Mouse (Mus musculus): ENCODE data around the gene 9130023H24Rik. TPM values are rescaled to one million over a fixed set of nuclear protein-coding genes. Genes with fewer than 3 reads are reported as not detected.

The 9130023H24Rik gene
- polyA plus RNA-seq, 1 experiment from 2014 or later = 6.7 TPM

- Histone ChIP-seq H3K27me3 (ENCODE audit: insufficient read depth, low read length) (no peaks in the 10 kb centered on the region), H3K36me3 (ENCODE audit: insufficient read depth, low read length) (peaks cover 76% of the 10 kb centered on the region), H3K9ac (ENCODE audit: low read depth, low read length) (no peak overlapping the region), H3K4me2 (ENCODE audit: low read length) (no peak overlapping the region), H3K4me1 (replicated peaks; ENCODE audit: insufficient read depth, low read length) (no peaks in the 10 kb centered on the region), H3K4me3 (replicated peaks; ENCODE audit: low read depth, low read length) (no peak overlapping the region), H3K9me3 (replicated peaks; ENCODE audit: low read length) (no peaks in the 10 kb centered on the region), H3K27ac (no peak overlapping the region)
- WGBS = 91% methylated on average over 6 of the region's 6 CpGs
- ATAC-seq (replicated peaks; ENCODE audit: low FRiP score, low read depth) (no peak), DNase-seq (ENCODE audit: low spot score) (no peak)
- TF ChIP-seq CTCF (IDR thresholded peaks at IDR 0.05; ENCODE audit: low read depth) = no peak
Measured at GRCm38 (mm10) chr7:128276051-128276450, 38.2 kb upstream of the 9130023H24Rik start.

- no peak for ATAC-seq (replicated peaks; ENCODE audit: low FRiP score, low read depth)
- H3K9me3 ChIP-seq (replicated peaks; ENCODE audit: low read length) = no peaks in the 10 kb centered on the region
- no peaks in the 10 kb centered on the region for H3K4me1 ChIP-seq (replicated peaks; ENCODE audit: insufficient read depth, low read length)
- H3K36me3 ChIP-seq (ENCODE audit: insufficient read depth, low read length) = peaks cover 47% of the 10 kb centered on the region
- H3K4me2 ChIP-seq (ENCODE audit: low read length) = no peak overlapping the region
- no peaks in the 10 kb centered on the region for H3K27me3 ChIP-seq (ENCODE audit: insufficient read depth, low read length)
- DNase-seq (ENCODE audit: low spot score) = no peak
- WGBS = 94% methylated on average over 9 of the region's 9 CpGs
- no peak overlapping the region for H3K27ac ChIP-seq
- no peak for TF ChIP-seq CTCF (IDR thresholded peaks at IDR 0.05; ENCODE audit: low read depth)
- no peak overlapping the region for H3K4me3 ChIP-seq (replicated peaks; ENCODE audit: low read depth, low read length)
- H3K9ac ChIP-seq (ENCODE audit: low read depth, low read length) = no peak overlapping the region
Measured at GRCm38 (mm10) chr7:128271496-128271895, 33.7 kb upstream of the 9130023H24Rik start.

DNA sequence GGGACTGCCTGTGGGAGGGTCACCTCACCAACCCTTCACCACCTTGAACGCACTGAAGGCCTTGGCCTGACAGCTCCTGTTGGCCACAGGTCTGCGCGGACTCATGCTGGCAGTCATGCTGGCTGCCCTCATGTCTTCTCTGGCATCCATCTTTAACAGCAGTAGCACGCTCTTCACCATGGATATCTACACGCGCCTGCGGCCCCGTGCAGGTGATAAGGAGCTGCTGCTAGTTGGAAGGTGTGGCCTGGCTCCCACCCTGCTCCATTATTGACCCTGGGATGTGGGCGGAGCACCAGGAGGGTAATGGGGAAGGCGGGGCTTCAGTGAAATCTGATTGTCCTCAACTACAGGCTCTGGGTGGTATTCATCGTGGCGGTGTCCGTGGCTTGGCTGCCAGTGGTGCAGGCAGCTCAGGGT, 32.6 kb upstream of the 9130023H24Rik start:
- Histone ChIP-seq H3K9me3 (replicated peaks; ENCODE audit: low read length) (no peaks in the 10 kb centered on the region), H3K4me2 (ENCODE audit: low read length) (no peak overlapping the region), H3K9ac (ENCODE audit: low read depth, low read length) (no peak overlapping the region), H3K27ac (no peak overlapping the region), H3K4me3 (replicated peaks; ENCODE audit: low read depth, low read length) (no peak overlapping the region), H3K27me3 (ENCODE audit: insufficient read depth, low read length) (no peaks in the 10 kb centered on the region), H3K4me1 (replicated peaks; ENCODE audit: insufficient read depth, low read length) (no peaks in the 10 kb centered on the region), H3K36me3 (ENCODE audit: insufficient read depth, low read length) (peaks cover 36% of the 10 kb centered on the region)
- ATAC-seq (replicated peaks; ENCODE audit: low FRiP score, low read depth) (no peak), DNase-seq (ENCODE audit: low spot score) (no peak)
- WGBS = 54% methylated on average over 13 of the region's 13 CpGs
- no peak for TF ChIP-seq CTCF (IDR thresholded peaks at IDR 0.05; ENCODE audit: low read depth)

GRCm38 (mm10) chr7:128267813-128268212, 30.0 kb upstream of the 9130023H24Rik start:
- DNase-seq (ENCODE audit: low spot score) (no peak), ATAC-seq (replicated peaks; ENCODE audit: low FRiP score, low read depth) (no peak)
- TF ChIP-seq CTCF (IDR thresholded peaks at IDR 0.05; ENCODE audit: low read depth) = no peak
- Histone ChIP-seq H3K27ac (no peak overlapping the region), H3K4me2 (ENCODE audit: low read length) (no peak overlapping the region), H3K4me1 (replicated peaks; ENCODE audit: insufficient read depth, low read length) (no peaks in the 10 kb centered on the region), H3K9ac (ENCODE audit: low read depth, low read length) (no peak overlapping the region), H3K27me3 (ENCODE audit: insufficient read depth, low read length) (no peaks in the 10 kb centered on the region), H3K4me3 (replicated peaks; ENCODE audit: low read depth, low read length) (no peak overlapping the region), H3K9me3 (replicated peaks; ENCODE audit: low read length) (no peaks in the 10 kb centered on the region), H3K36me3 (ENCODE audit: insufficient read depth, low read length) (peaks cover 15% of the 10 kb centered on the region)
- 39% methylated on average over 7 of the region's 7 CpGs for WGBS

GRCm38 (mm10) chr7:128267391-128267790, 29.6 kb upstream of the 9130023H24Rik start:
- TF ChIP-seq CTCF (IDR thresholded peaks at IDR 0.05; ENCODE audit: low read depth) = no peak
- H3K4me3 ChIP-seq (replicated peaks; ENCODE audit: low read depth, low read length) = no peak overlapping the region
- DNase-seq (ENCODE audit: low spot score) = no peak

DNA sequence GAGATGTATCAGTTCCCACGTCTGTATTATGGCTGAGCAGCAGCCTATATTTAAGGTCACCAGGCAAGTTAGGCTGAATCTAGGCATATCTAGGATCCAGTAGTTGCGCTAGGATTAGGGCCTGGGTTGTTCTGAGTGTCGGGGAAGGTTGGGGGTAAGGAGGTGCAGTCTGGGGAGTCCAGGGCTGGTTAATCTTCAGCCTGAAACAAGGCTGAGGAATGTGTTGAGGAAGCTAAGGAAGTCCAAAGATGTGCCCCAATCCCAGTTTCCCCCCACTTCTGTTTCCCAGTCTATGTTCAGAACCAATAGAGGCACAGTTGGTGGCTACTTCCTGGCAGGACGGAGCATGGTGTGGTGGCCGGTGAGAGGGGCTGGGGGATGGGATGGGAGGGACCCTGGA, 28.2 kb upstream of the 9130023H24Rik start:
- no peak for ATAC-seq (replicated peaks; ENCODE audit: low FRiP score, low read depth)
- Histone ChIP-seq H3K27ac (no peak overlapping the region), H3K27me3 (ENCODE audit: insufficient read depth, low read length) (no peaks in the 10 kb centered on the region), H3K4me2 (ENCODE audit: low read length) (no peak overlapping the region), H3K9me3 (replicated peaks; ENCODE audit: low read length) (no peaks in the 10 kb centered on the region), H3K36me3 (ENCODE audit: insufficient read depth, low read length) (0 out of 2 replicates have a peak, but pooled peaks cover under 1% of the 10 kb centered on the region), H3K9ac (ENCODE audit: low read depth, low read length) (no peak overlapping the region), H3K4me1 (replicated peaks; ENCODE audit: insufficient read depth, low read length) (no peaks in the 10 kb centered on the region), H3K4me3 (replicated peaks; ENCODE audit: low read depth, low read length) (no peak overlapping the region)
- WGBS = 78% methylated on average over 5 of the region's 5 CpGs
- no peak for TF ChIP-seq CTCF (IDR thresholded peaks at IDR 0.05; ENCODE audit: low read depth)
- no peak for DNase-seq (ENCODE audit: low spot score)

More at GRCm38 (mm10) chr7:128267391-128267790, 29.6 kb upstream of the 9130023H24Rik start:
- Histone ChIP-seq H3K9ac (ENCODE audit: low read depth, low read length) (no peak overlapping the region), H3K4me2 (ENCODE audit: low read length) (no peak overlapping the region), H3K27me3 (ENCODE audit: insufficient read depth, low read length) (no peaks in the 10 kb centered on the region), H3K36me3 (ENCODE audit: insufficient read depth, low read length) (peaks cover 13% of the 10 kb centered on the region), H3K9me3 (replicated peaks; ENCODE audit: low read length) (no peaks in the 10 kb centered on the region), H3K4me1 (replicated peaks; ENCODE audit: insufficient read depth, low read length) (no peaks in the 10 kb centered on the region), H3K27ac (no peak overlapping the region)
- WGBS = 67% methylated on average over 13 of the region's 13 CpGs
- no peak for ATAC-seq (replicated peaks; ENCODE audit: low FRiP score, low read depth)

DNA sequence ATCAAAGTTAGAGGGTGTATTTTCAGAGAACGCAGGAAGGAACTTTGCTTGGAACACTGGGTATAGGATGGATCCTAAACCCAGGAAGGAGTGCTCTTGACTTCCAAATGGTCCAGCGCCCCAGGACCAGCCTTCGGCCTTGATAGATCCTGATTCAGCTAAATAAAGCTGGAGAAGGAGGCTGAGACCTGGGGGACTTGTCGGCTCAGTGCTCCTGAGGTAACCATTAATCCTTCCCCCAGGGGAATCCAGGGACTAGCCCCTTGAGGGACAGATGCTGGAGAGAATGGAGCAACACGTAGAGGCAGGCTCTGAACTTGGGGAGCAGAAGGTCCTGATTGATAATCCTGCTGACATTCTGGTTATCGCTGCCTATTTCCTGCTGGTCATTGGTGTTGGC, 27.6 kb upstream of the 9130023H24Rik start, which contains the start of gene Slc5a2:
Slc5a2 (plus strand) TSS at position 247 of the 400 bp plus-strand sequence.
- 71% methylated on average over 6 of the region's 6 CpGs for WGBS
- H3K4me1 ChIP-seq (replicated peaks; ENCODE audit: insufficient read depth, low read length) = no peaks in the 10 kb centered on the region

More for the DNA sequence above, 27.6 kb upstream of the 9130023H24Rik start, which contains the start of gene Slc5a2:
- TF ChIP-seq CTCF (IDR thresholded peaks at IDR 0.05; ENCODE audit: low read depth) = no peak
- Histone ChIP-seq H3K4me3 (replicated peaks; ENCODE audit: low read depth, low read length) (no peak within 1 kb of the TSS), H3K27me3 (ENCODE audit: insufficient read depth, low read length) (no peaks in the 10 kb centered on the region), H3K9me3 (replicated peaks; ENCODE audit: low read length) (no peaks in the 10 kb centered on the region), H3K36me3 (ENCODE audit: insufficient read depth, low read length) (no peaks in the 10 kb centered on the region), H3K9ac (ENCODE audit: low read depth, low read length) (no peak within 1 kb of the TSS), H3K27ac (no peak within 1 kb of the TSS), H3K4me2 (ENCODE audit: low read length) (no peak within 1 kb of the TSS)
- no peak for DNase-seq (ENCODE audit: low spot score)
- ATAC-seq (replicated peaks; ENCODE audit: low FRiP score, low read depth) = no peak
